Mouse (Mus musculus): ENCODE results near the gene Ppp1r15b.

GRCm38 (mm10) chr1:133188719-133189118 lies 57.8 kb downstream of the Ppp1r15b start:
- no peak for TF ChIP-seq GATA1 (IDR thresholded peaks at IDR 0.05; ENCODE audit: low read length)
- TF ChIP-seq TAL1 (IDR thresholded peaks at IDR 0.05; ENCODE audit: low read length), result no peak
